Mouse (Mus musculus): ENCODE measurements around the gene Tnip3. TPM values are rescaled to one million over a fixed set of nuclear protein-coding genes. Genes with fewer than 3 reads are reported as not detected.
A peak's percentile ranks its signal among the peaks of the same experiment; 100 is the strongest.

The Tnip3 gene
- polyA plus RNA-seq, 1 experiment from 2014 or later, result 24.0 TPM

DNA sequence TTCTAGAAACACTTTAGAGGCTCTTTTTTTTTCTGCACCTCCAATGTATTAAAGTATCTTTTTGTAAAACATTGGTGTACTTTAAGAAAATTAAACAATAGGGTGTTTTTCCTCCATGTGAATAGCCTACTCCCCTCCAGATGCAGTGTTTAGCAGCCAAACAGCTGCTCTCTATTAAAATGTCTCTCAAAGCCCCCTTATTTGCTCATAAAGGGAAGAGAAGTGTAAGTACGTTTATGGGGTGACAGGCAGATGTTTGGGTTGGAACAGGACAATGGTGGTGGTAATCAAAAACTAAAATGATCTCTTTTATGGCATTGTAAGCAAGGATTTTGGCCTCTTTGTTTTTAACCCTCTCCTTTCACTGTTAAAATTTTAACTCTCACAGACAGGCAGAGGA, 17.8 kb downstream of the Tnip3 start:
- no peaks in the 10 kb centered on the region for H3K79me2 ChIP-seq (ENCODE audit: inconsistent target)
- no peak overlapping the region for H3K4me3 ChIP-seq (ENCODE audit: inconsistent target)
- no peaks in the 10 kb centered on the region for H3K36me3 ChIP-seq (ENCODE audit: inconsistent target)
- no peak overlapping the region for H3K27ac ChIP-seq
- WGBS (ENCODE audit: missing documents), result 100% methylated on average over 1 of the region's 1 CpGs

DNA sequence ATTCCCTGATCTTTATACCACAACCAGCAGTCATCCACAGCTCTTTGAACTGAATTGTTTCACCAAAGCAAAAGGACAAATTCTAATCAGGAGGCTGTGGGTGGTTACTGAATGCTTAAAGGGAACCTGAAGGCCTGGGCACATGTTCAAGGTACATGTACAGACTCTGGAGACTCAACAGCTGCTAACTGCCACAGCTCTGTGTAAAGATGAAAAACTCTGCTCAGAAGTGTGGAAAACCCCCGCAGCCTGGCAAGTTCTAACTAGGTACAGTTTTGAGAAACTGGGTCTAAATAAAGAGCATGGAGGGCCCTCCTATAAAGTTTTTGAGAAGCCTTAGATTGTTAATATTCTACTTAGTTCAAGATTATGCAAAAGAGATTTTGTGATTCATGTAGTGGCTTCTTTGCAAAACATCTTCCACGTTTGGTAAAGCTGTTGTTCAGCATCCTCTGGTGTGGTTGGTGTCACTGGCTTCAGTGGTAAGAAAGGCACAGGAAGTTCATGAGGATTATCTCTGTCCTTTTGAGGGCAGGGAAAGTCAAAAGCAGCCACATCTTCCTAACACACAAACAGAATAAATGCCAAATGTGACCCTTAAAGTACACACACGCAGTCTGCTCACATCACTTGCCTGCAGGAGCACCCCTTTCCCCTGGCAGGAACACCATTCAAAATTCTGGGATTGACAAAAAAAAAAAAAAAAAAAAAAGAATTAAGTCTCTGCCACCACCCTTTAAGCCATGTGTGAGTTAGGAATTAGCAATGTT, 39.0 kb downstream of the Tnip3 start:
- Histone ChIP-seq H3K79me2 (ENCODE audit: inconsistent target) (no peaks in the 10 kb centered on the region), H3K27ac (no peak overlapping the region), H3K4me3 (ENCODE audit: inconsistent target) (no peak overlapping the region), H3K36me3 (ENCODE audit: inconsistent target) (no peaks in the 10 kb centered on the region)
- 72% methylated on average over 3 of the region's 3 CpGs for WGBS (ENCODE audit: missing documents)

DNA sequence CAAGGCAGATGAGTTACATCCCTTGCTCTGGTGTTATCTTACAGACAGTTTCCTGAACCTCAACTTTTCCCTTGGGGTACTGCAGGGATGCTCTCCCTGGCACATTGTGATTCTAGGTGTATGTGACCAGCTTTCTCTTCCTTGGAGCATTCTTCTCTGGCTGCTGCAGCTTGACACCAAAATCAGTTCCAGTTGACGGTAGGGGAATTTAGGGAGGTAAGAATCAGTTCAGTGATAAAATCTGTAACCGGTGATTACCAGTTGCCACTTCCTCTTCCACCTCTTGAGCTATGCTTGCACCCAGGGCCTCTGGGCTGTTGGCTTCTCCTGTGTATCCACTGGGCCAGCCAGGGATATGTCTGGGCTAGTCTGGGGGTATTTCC, 39.5 kb downstream of the Tnip3 start:
- no peak overlapping the region for H3K4me3 ChIP-seq (ENCODE audit: inconsistent target)
- H3K36me3 ChIP-seq (ENCODE audit: inconsistent target), result no peaks in the 10 kb centered on the region
- 13% methylated on average over 2 of the region's 2 CpGs for WGBS (ENCODE audit: missing documents)
- H3K27ac ChIP-seq, result no peak overlapping the region
- no peaks in the 10 kb centered on the region for H3K79me2 ChIP-seq (ENCODE audit: inconsistent target)

DNA sequence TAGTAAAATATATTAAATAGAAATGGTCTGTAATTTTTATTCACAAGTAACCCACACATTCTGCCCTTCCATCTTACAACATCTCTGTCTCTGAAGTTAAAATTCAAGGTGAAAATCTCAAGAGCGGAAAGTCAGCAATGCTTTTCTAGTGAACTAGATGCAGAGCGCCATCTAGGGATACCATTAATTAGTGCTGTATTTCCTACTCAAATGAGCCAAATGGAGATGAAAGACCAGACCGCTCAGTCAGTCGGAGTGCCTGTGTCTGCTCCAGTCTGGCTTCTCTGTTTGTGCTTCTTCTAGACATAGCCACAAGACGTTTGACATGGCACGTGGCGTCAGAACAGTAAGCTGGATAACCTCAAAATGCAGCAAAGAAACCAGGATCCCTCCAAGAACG, 44.6 kb downstream of the Tnip3 start:
- H3K4me3 ChIP-seq (ENCODE audit: inconsistent target), result no peak overlapping the region
- no peaks in the 10 kb centered on the region for H3K36me3 ChIP-seq (ENCODE audit: inconsistent target)
- 32% methylated on average over 8 of the region's 8 CpGs for WGBS (ENCODE audit: missing documents)
- H3K27ac ChIP-seq, result no peak overlapping the region
- no peaks in the 10 kb centered on the region for H3K79me2 ChIP-seq (ENCODE audit: inconsistent target)

DNA sequence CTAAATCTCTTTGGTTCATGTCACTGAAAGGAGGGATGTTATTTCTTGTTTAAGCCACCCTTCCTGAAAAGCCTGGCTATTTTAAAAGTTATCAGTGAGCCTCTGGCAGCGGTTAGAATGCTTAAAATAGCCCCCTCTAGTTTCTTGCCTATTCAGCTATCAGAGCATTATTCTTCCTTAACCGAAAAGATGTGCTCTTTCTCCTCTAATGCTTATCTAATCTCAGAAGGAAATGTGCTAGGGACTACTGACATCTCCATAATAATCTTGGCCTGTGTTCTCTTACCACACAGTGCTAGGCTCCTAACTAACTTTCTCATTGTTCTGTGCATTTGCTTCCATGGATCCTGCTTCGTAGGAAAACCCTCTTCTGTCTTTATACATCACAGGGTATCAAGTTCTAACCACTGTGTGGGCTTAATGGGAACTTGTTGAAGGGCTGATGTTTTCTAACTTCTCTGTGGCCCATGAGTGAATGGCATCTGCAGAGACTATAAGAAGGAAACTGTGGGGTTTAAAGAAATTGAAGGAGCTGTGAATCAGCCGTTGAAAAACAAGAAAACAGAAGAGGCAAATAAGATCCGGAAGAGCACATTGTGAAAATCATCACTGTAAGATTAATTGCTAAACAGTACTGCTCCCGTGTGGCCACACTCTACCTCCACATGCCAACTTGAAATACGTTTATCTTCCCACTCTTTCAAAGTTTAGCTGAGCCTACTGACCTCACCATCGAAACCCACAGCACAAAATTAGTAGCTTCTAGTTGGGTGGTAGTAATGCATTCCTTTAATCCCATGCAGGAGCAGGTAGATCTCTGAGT, 53.2 kb downstream of the Tnip3 start:
- Histone ChIP-seq H3K36me3 (ENCODE audit: inconsistent target) (no peaks in the 10 kb centered on the region), H3K4me3 (ENCODE audit: inconsistent target) (no peak overlapping the region), H3K27ac (no peak overlapping the region), H3K79me2 (ENCODE audit: inconsistent target) (no peaks in the 10 kb centered on the region)
- 12% methylated on average over 8 of the region's 8 CpGs for WGBS (ENCODE audit: missing documents)

DNA sequence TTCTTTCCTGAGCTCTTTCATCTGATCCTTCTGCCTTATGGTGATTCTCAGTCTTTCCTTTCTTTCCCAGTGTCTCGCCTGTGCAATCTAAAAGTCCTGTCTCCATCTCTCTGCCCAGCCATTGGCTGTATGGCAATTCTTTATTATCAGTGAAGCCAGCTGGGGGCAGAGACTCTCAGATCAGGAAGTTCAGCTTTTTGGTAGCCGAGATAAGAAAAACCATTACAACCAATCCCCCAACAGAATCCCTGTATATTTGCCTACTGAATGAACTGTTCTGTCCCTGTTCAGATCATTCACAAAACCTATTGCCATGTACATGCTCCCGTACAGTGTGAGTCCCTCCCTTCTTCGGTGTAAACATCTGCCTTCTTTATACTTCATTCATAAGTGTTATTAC, 57.9 kb downstream of the Tnip3 start:
- WGBS (ENCODE audit: missing documents), result 52% methylated on average over 4 of the region's 4 CpGs
- Histone ChIP-seq H3K36me3 (ENCODE audit: inconsistent target) (no peaks in the 10 kb centered on the region), H3K27ac (no peak overlapping the region), H3K4me3 (ENCODE audit: inconsistent target) (no peak overlapping the region), H3K79me2 (ENCODE audit: inconsistent target) (no peaks in the 10 kb centered on the region)

DNA sequence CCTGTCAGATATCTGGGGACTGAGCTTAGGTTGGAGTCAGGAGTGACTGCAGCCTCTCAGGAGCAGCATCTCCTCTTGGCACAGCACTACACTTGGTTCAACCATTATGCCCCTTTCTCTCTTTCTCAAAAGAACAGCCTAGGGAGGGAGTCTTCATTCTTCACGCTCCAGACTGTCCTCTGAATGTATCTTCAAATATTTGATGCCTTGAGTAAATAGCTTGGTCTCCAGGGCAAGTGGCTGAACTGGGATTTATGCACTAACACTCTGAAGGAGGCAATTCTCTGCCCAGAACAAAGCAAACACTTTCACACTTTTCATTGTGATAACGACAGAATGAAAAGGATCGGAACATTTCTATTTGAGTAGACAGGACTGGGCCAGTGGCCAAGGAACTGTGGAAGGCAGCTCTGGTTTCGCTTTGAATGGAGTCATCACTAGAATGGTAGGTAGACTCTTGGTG, 59.8 kb downstream of the Tnip3 start:
- Histone ChIP-seq H3K79me2 (ENCODE audit: inconsistent target) (no peaks in the 10 kb centered on the region), H3K27ac (peak overlapping the region; percentile 83), H3K36me3 (ENCODE audit: inconsistent target) (no peaks in the 10 kb centered on the region), H3K4me3 (ENCODE audit: inconsistent target) (peak overlapping the region; percentile 9; the same call in 1 of the 2 replicates)
- 30% methylated on average over 4 of the region's 4 CpGs for WGBS (ENCODE audit: missing documents)

DNA sequence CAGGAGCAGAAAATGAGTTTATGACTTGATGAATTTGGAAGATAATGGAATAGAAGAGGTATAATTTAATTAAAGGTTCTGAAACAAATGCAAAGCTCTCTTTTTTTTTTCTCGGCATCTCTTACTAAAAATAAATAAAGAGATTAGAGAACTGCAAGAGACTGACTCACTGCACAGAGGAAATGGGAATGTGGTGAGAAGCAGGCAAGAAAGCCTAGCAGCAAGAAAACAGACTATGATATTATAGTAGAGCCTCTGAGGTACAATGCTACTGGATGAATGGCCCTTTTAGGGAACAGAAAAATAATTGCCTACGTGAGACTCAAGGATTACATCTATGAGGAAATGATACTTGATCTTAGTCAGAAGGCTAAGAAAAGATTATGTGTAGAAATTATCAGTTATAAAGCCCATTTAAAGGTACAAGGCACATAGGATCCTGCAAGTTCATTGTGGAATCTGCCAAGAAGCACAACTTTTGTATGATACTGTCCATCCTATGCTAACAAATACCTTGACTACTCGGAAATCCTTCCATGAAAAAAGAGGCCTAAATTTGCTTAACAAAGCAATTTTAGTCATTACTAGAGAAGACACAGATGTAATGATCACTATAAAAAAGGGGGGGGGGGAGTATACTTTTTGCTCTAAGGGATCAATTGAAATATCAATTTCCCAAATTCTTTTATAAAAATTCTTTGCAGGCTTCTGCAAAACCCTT, 60.4 kb downstream of the Tnip3 start:
- peaks cover 2% of the 10 kb centered on the region for H3K79me2 ChIP-seq (ENCODE audit: inconsistent target)
- peak overlapping the region; percentile 83 for H3K27ac ChIP-seq
- H3K36me3 ChIP-seq (ENCODE audit: inconsistent target), result no peaks in the 10 kb centered on the region
- 11% methylated on average over 3 of the region's 3 CpGs for WGBS (ENCODE audit: missing documents)
- peak overlapping the region; percentile 9; the same call in 1 of the 2 replicates for H3K4me3 ChIP-seq (ENCODE audit: inconsistent target)

DNA sequence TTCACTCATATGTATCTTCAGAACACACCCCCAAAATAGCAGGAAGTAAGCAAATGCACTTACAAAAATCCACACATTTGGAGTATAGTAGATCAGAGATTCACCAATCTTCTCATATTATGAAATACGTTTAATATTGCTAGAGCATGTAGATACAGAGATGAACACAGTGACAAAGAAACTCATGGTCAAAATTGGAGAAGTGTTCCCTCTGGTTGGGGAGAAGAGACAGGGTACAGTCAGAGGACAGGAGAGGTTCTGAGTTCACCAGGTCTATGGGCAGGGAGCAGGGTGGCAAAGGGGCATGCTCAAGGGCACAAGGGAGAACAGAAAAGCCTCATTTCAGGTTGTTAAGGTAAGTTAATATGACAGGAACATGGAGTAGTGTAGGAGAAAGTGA, 63.7 kb downstream of the Tnip3 start:
- no peaks in the 10 kb centered on the region for H3K36me3 ChIP-seq (ENCODE audit: inconsistent target)
- no peak overlapping the region for H3K4me3 ChIP-seq (ENCODE audit: inconsistent target)
- H3K27ac ChIP-seq, result peak overlapping the region; percentile 81
- WGBS (ENCODE audit: missing documents), result 0% methylated on average over 1 of the region's 1 CpGs
- peaks cover 33% of the 10 kb centered on the region for H3K79me2 ChIP-seq (ENCODE audit: inconsistent target)

DNA sequence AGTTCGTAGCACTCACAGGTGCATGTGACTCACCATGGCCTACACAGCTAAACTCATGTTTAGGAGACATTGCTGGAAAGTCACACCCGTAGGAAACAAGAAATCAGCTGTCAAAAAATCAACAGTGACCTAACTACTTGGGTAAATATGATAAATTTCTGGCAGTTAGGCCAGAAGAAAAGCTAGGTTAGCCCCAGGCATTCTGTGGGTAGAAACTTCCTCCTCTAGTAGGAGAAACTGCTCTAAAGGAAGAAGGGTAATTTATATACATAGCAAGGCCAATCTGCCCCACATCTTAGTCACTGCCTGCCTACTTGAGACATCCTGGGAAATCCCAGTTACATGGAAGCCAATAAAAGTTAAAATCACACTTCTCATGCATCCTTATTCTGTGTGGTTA, 64.9 kb downstream of the Tnip3 start:
- WGBS (ENCODE audit: missing documents), result 22% methylated on average over 2 of the region's 2 CpGs
- Histone ChIP-seq H3K79me2 (ENCODE audit: inconsistent target) (peaks cover 33% of the 10 kb centered on the region), H3K27ac (peak overlapping the region; percentile 81), H3K4me3 (ENCODE audit: inconsistent target) (peak overlapping the region; percentile 18), H3K36me3 (ENCODE audit: inconsistent target) (no peaks in the 10 kb centered on the region)

DNA sequence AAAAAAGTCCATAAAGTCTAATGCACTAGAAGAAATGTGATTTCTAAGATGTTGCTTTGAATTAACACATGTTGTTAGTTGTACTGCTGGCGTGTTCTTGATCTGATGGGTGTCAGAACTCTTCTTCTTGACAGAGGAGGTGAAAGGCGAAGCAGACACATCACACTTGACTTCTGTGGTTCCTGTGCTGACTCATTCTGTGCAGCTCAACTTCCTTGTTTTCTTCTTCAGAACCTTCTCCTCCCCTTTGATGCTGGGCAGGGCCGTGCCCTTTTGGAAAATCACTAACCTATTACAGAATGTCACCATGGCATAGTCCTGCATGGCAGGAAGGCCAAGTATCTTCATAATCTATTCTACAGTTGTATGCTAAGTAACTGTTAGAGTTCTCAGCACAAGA, 69.1 kb downstream of the Tnip3 start:
- Histone ChIP-seq H3K27ac (peak overlapping the region; percentile 81), H3K4me3 (ENCODE audit: inconsistent target) (no peak overlapping the region), H3K36me3 (ENCODE audit: inconsistent target) (no peaks in the 10 kb centered on the region), H3K79me2 (ENCODE audit: inconsistent target) (peaks cover 33% of the 10 kb centered on the region)
- 0% methylated on average over 3 of the region's 3 CpGs for WGBS (ENCODE audit: missing documents)

DNA sequence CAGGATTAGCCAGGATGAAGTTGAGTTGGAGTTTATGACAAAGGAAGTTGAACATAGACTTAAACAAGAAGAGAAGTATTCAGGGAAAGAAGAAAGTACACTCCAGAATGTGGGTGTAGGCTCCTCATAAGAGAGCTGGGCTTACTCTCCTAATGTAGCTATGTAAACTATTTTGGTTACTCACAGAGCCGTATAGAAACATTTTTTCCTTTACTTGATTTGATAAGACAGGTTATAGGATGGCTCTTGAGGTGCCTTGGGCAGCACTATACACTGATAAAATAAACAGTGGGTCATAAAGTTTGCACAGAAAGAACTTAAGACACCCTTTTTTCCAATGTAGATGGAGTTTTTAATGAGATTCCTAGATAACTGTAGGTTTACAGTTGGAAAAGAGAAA, 70.3 kb downstream of the Tnip3 start:
- WGBS (ENCODE audit: missing documents), result 90% methylated on average over 1 of the region's 1 CpGs

DNA sequence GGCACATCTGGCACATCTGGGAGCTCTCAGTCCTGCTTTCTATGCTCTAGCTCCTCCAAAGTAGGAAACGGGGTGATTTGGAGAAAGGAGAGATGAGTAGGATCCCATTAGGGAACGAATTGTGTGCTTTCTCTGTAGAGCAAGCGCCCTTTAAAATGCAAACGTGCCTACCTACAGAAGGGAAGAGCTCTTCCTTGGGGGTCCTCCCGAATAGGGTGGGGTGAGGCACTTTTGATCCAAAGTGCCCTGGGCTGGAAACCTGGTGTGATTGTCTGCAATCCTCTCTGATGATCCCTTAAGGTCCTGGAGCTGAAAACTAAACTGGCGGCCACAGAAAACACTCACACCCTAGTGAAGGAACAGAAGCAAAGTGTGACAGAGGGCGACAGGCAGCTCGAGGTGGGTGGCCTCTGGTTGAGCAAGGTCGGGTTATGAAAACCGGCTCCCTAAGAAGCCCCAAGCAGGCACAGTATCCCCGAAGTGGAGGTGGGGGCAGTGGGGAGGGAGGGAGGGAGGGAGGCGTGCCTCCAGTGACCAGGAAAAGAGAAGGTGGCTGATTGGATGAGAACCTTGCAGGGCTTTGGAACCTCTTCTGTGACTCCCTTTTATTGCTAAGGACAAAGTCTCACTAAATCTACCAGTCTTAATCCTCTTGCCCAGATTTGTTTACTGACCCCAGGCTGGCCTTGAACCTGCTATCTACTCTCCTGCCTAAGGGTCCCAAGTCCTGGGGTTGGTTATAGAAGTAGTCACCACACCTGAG, 72.1 kb downstream of the Tnip3 start:
- Histone ChIP-seq H3K4me3 (ENCODE audit: inconsistent target) (no peak overlapping the region), H3K36me3 (ENCODE audit: inconsistent target) (no peaks in the 10 kb centered on the region; the same call in 1 of the 2 replicates), H3K79me2 (ENCODE audit: inconsistent target) (peaks cover 14% of the 10 kb centered on the region), H3K27ac (peak overlapping the region; percentile 81)
- 63% methylated on average over 11 of the region's 12 CpGs for WGBS (ENCODE audit: missing documents)

More for the DNA sequence above, 70.3 kb downstream of the Tnip3 start:
- Histone ChIP-seq H3K27ac (peak overlapping the region; percentile 81), H3K79me2 (ENCODE audit: inconsistent target) (peaks cover 32% of the 10 kb centered on the region), H3K4me3 (ENCODE audit: inconsistent target) (no peak overlapping the region), H3K36me3 (ENCODE audit: inconsistent target) (no peaks in the 10 kb centered on the region)

DNA sequence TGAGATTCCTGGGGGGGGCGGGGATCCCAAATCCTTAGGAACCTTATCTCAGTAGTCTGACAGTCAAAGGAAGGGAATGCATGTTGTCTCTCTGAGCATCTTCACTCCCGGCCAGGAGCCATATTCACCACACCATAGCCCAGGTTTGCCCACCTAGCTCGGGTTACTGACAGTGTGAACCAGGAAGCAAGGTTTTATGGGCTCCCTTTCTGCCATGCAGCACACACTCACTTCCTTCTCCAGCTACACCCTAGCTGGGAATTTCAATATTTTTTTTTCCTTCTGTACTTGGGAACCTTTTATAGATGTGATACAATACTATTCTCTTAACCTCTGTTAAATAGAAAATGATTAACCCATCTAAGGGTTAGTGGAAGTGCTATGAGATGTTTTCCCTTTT, 73.4 kb downstream of the Tnip3 start:
- WGBS (ENCODE audit: missing documents), result 89% methylated on average over 3 of the region's 3 CpGs
- no peak overlapping the region for H3K27ac ChIP-seq

More for the DNA sequence above, 73.4 kb downstream of the Tnip3 start:
- H3K36me3 ChIP-seq (ENCODE audit: inconsistent target), result no peaks in the 10 kb centered on the region; the same call in 1 of the 2 replicates
- peaks cover under 1% of the 10 kb centered on the region; the same call in 1 of the 2 replicates for H3K79me2 ChIP-seq (ENCODE audit: inconsistent target)
- no peak overlapping the region for H3K4me3 ChIP-seq (ENCODE audit: inconsistent target)

All from macrophage (primary cell).